Mouse (Mus musculus) lung, postnatal 0 days (tissue): Measurements from ENCODE around the gene Ppef2. TPM values are rescaled to one million over a fixed set of nuclear protein-coding genes. Genes with fewer than 3 reads are reported as not detected.

Experiments
- ATAC-seq: fragments of 200-750 bp; cut with Nextera tagmentation; 2 replicates; pipeline ENCODE4 v1.8.0; 2017; ENCODE audit warnings: moderate library complexity
- DNase-seq: peaks from one replicate; pipeline ENCODE4 v3.0.0-alpha.2; 2016; ENCODE audit warnings: low spot score
- H3K27ac ChIP-seq: fragments of 300-500 bp; sonication (generic); 2 replicates; pipeline ENCODE4 v1.5.1; 2014; ENCODE audit warnings: antibody characterized with exemption, mild to moderate bottlenecking, low read length, mixed read lengths
- H3K27me3 ChIP-seq: fragments of 300-500 bp; sonication (generic); replicated peaks from 2 replicates; pipeline ENCODE4 v1.6.1; 2014; ENCODE audit warnings: low read length, mixed read lengths; ENCODE audit not compliant: insufficient read depth
- H3K36me3 ChIP-seq: fragments of 300-500 bp; sonication (generic); 2 replicates; pipeline ENCODE4 v1.6.1; 2014; ENCODE audit warnings: low read length, mixed read lengths; ENCODE audit not compliant: insufficient read depth
- H3K4me1 ChIP-seq: fragments of 300-500 bp; sonication (generic); 2 replicates; pipeline ENCODE4 v1.6.1; 2014; ENCODE audit warnings: antibody characterized with exemption, low read depth, low read length, mixed read lengths; ENCODE audit not compliant: insufficient read depth
- H3K4me2 ChIP-seq: fragments of 300-500 bp; sonication (generic); replicated peaks from 2 replicates; pipeline ENCODE4 v1.6.1; 2014; ENCODE audit warnings: low read depth, mild to moderate bottlenecking, low read length, moderate library complexity, mixed read lengths
- H3K4me3 ChIP-seq: fragments of 300-500 bp; sonication (generic); 2 replicates; pipeline ENCODE4 v1.5.1; 2014; ENCODE audit warnings: low read depth, low read length
- H3K9ac ChIP-seq: fragments of 300-500 bp; sonication (generic); replicated peaks from 2 replicates; pipeline ENCODE4 v1.6.1; 2014; ENCODE audit warnings: low read depth, mild to moderate bottlenecking
- H3K9me3 ChIP-seq: fragments of 300-500 bp; sonication (generic); 2 replicates; pipeline ENCODE4 v1.6.1; 2016; ENCODE audit warnings: low read length, mixed read lengths
- CTCF ChIP-seq: IDR thresholded peaks from 2 replicates; pipeline ENCODE4 v1.5.1; 2016; ENCODE audit warnings: antibody characterized with exemption, mild to moderate bottlenecking
- EP300 ChIP-seq: IDR thresholded peaks from 2 replicates; pipeline ENCODE4 v1.6.1; 2016; ENCODE audit warnings: antibody characterized with exemption, mild to moderate bottlenecking, control low read depth
- WGBS: fragments of 180-500 bp; shearing (Covaris S2); extraction: QIAGEN DNeasy Blood & Tissue Kit; methylation state at CpG from one replicate; pipeline ENCODE4 v1.1.7; 2014; 5-methylcytosine and 5-hydroxymethylcytosine counted together
- polyA plus RNA-seq: library from polyadenylated mRNA; unstranded; fragments of >200 nt; fragmentation: Nextera tagmentation; extraction: Ambion mirVana; gene quantifications from 2 replicates; pipeline ENCODE4 v1.2.1, GENCODE M21; 2015

Ppef2 gene
- polyA plus RNA-seq = 0.14 and 0.69 TPM in 2 replicates

DNA sequence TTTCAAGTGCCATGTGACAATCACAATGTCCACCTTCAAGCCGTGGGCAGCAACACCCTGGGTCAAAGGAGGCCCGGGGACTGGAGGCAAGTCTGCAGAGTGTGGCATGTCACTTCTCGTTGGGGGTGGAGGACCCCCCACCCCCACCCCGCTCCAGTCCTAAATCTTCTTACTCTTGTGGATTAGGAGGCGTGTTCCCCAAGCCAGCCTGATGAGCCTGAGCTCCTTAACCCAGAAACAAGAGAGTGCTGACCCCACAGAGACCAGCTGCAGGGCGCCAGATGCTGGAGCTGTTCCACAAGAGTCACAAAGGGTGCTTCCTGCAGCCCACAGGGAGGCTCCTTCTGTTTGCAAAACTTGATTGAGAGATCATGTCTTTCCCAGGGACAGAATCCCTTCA is at the start of gene Ppef2:
Ppef2 (minus strand) TSS at position 61 of the 400 bp plus-strand sequence.
- TF ChIP-seq EP300 (no peak), CTCF (no peak)
- 0 out of 2 replicates have a peak, but pooled peaks have one; percentile 16 for ATAC-seq

DNA sequence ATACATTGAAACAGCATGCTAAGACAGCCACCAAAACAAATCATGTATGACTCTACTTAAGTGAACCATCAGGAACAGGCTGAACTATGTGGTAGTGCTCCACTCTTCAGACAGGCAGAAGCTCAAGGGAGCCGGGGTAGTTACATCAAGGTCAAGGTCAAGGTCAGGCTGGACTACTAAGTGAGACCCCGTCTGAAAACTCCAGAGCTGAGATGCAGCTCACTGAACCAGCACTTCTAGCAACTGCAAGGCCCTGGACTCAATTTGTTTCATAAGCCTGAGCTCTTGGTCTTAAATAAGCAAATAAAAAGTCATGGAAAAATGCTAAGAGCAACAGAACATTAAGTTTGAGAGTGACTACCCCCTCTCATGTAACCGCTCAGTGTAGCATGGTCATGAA is 48.2 kb upstream of the Ppef2 start:
- Histone ChIP-seq H3K4me1 (peaks cover 5% of the 10 kb centered on the region; the same call in 1 of the 2 replicates), H3K4me2 (no peak overlapping the region), H3K9ac (no peak overlapping the region), H3K4me3 (no peak overlapping the region), H3K27me3 (no peaks in the 10 kb centered on the region), H3K27ac (no peak overlapping the region), H3K9me3 (no peaks in the 10 kb centered on the region), H3K36me3 (peaks cover 25% of the 10 kb centered on the region; the same call in 1 of the 2 replicates)
- no peak for ATAC-seq
- 76% methylated on average over 3 of the region's 3 CpGs for WGBS
- TF ChIP-seq EP300 (no peak), CTCF (no peak)
- DNase-seq = no peak

More for the DNA sequence above, at the start of gene Ppef2:
- DNase-seq = no peak
- no peak within 1 kb of the TSS for H3K27ac ChIP-seq
- no peak within 1 kb of the TSS for H3K4me2 ChIP-seq
- H3K36me3 ChIP-seq = no peaks in the 10 kb centered on the region
- H3K27me3 ChIP-seq = no peaks in the 10 kb centered on the region
- H3K4me1 ChIP-seq = no peaks in the 10 kb centered on the region
- H3K4me3 ChIP-seq = no peak within 1 kb of the TSS
- WGBS = 18% methylated on average over 6 of the region's 6 CpGs
- no peak within 1 kb of the TSS for H3K9ac ChIP-seq
- no peaks in the 10 kb centered on the region for H3K9me3 ChIP-seq

GRCm38 (mm10) chr5:92302149-92302840 is 46.2 kb upstream of the Ppef2 start:
- DNase-seq (no peak), ATAC-seq (no peak)
- Histone ChIP-seq H3K27me3 (no peaks in the 10 kb centered on the region), H3K4me3 (no peak overlapping the region), H3K27ac (no peak overlapping the region), H3K36me3 (peaks cover 29% of the 10 kb centered on the region; the same call in 1 of the 2 replicates), H3K9me3 (no peaks in the 10 kb centered on the region), H3K4me2 (no peak overlapping the region), H3K9ac (no peak overlapping the region), H3K4me1 (no peaks in the 10 kb centered on the region)
- WGBS = 64% methylated on average over 13 of the region's 13 CpGs
- no peak for TF ChIP-seq CTCF

GRCm38 (mm10) chr5:92294525-92294924 is 38.4 kb upstream of the Ppef2 start:
- Histone ChIP-seq H3K4me2 (no peak overlapping the region), H3K27me3 (no peaks in the 10 kb centered on the region), H3K27ac (no peak overlapping the region), H3K4me3 (no peak overlapping the region), H3K36me3 (peaks cover 20% of the 10 kb centered on the region), H3K4me1 (no peaks in the 10 kb centered on the region), H3K9me3 (no peaks in the 10 kb centered on the region), H3K9ac (no peak overlapping the region)
- no peak for TF ChIP-seq CTCF
- TF ChIP-seq EP300 = no peak
- 94% methylated on average over 2 of the region's 2 CpGs for WGBS
- DNase-seq (no peak), ATAC-seq (no peak)

DNA sequence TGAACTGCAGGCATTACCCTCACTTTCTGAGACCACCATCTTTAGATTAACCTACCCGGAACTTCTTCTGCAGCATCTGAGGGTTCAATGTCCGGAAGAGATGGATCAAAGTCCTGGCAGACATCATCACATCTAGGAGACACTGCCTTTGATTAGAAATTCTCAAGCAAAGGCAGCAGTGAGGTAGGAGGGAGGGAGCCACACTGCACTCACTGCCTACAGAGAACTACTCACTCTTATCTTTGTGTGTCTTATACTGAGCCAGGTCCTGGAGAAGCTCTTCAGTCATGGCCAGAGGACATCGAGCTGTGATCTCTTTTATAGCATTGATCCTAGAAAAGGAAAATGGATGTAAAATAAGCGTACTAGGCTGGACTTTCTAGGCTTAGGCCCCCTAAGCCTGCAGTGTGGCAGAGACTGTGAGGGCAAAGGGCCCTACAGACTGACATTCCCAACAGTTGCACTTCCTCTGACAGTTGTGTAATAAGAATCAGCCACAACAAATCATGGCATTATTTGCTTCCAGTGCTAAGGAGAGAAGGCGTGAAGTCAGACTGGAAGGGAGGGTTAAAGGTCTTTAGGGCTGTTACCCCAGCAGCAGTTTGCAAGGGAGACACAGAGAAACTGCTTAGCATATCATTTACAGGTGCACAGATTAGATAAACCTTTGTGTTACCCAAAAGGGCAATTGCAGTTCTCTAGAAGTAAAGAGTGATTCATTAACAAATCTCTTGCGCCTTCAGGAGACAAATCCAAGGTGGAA is 35.8 kb upstream of the Ppef2 start:
- ATAC-seq (no peak), DNase-seq (no peak)
- H3K9me3 ChIP-seq = no peaks in the 10 kb centered on the region
- H3K27ac ChIP-seq = no peak overlapping the region
- no peaks in the 10 kb centered on the region for H3K4me1 ChIP-seq
- peaks cover 29% of the 10 kb centered on the region for H3K36me3 ChIP-seq
- WGBS = 88% methylated on average over 6 of the region's 6 CpGs
- H3K9ac ChIP-seq = no peak overlapping the region
- H3K4me2 ChIP-seq = no peak overlapping the region
- H3K27me3 ChIP-seq = no peaks in the 10 kb centered on the region
- TF ChIP-seq CTCF (no peak), EP300 (no peak)
- no peak overlapping the region for H3K4me3 ChIP-seq

- ATAC-seq (no peak), DNase-seq (no peak)
- Histone ChIP-seq H3K4me2 (no peak overlapping the region), H3K9me3 (no peaks in the 10 kb centered on the region), H3K27ac (no peak overlapping the region), H3K4me3 (no peak overlapping the region), H3K9ac (no peak overlapping the region), H3K4me1 (no peaks in the 10 kb centered on the region), H3K36me3 (peaks cover 28% of the 10 kb centered on the region), H3K27me3 (no peaks in the 10 kb centered on the region)
- no peak for TF ChIP-seq EP300
- no peak for TF ChIP-seq CTCF
- 75% methylated on average over 6 of the region's 6 CpGs for WGBS
Observed at GRCm38 (mm10) chr5:92287840-92288239, 31.8 kb upstream of the Ppef2 start.
